ENCODE assay signal across 8 mouse cellular contexts in genomic region chr4:21222631-21223030, GRCm38 (mm10).
DNase-seq lines count a peak whose midpoint lies in the region; ATAC-seq lines count a peak whose summit lies in the region.

No protein-coding gene starts in this region.

- ATAC-seq in intestine, embryonic 15.5 days: peak; percentile 78
- peak; percentile 81 for ATAC-seq in midbrain, embryonic 13.5 days
- peak; percentile 44; the same call in 1 of the 2 replicates for ATAC-seq in stomach, embryonic 16.5 days (ENCODE audit: insufficient read depth, low FRiP score)

- H3K27me3 ChIP-seq in forebrain, embryonic 10.5 days (ENCODE audit: poor library complexity, severe bottlenecking): no peaks in the 10 kb centered on the region
- H3K27me3 ChIP-seq in intestine, embryonic 15.5 days (replicated peaks): no peaks in the 10 kb centered on the region
- H3K27me3 ChIP-seq in midbrain, embryonic 13.5 days: no peaks in the 10 kb centered on the region
- H3K27me3 ChIP-seq in stomach, embryonic 16.5 days (ENCODE audit: control insufficient read depth, insufficient read depth, low read length): no peaks in the 10 kb centered on the region

- no peaks in the 10 kb centered on the region for H3K4me1 ChIP-seq in forebrain, embryonic 10.5 days
- no peaks in the 10 kb centered on the region for H3K4me1 ChIP-seq in intestine, embryonic 15.5 days (replicated peaks)
- H3K4me1 ChIP-seq in midbrain, embryonic 13.5 days (replicated peaks): no peaks in the 10 kb centered on the region
- no peaks in the 10 kb centered on the region for H3K4me1 ChIP-seq in stomach, embryonic 16.5 days (ENCODE audit: control insufficient read depth, insufficient read depth, low read length)

- H3K9ac ChIP-seq in intestine, embryonic 15.5 days: no peak overlapping the region
- no peak overlapping the region for H3K9ac ChIP-seq in midbrain, embryonic 13.5 days (replicated peaks)
- peak overlapping the region; percentile 35; the same call in 1 of the 2 replicates for H3K9ac ChIP-seq in stomach, embryonic 16.5 days (ENCODE audit: low read length)

- DNase-seq in cerebellum, adult 18-20 months: peak; percentile 4 to 5
- DNase-seq in cerebellum, adult 11-12 months: no peak
- DNase-seq in adrenal gland, adult 2 months: peak; percentile 3
- DNase-seq in forebrain, embryonic 10.5 days (ENCODE audit: extremely low spot score, low spot score): peak; percentile 23
- peak; percentile 5 to 6 for DNase-seq in left cerebral cortex, adult 8-10 months (ENCODE audit: low spot score in 2 of 2)

- no peaks in the 10 kb centered on the region for H3K36me3 ChIP-seq in forebrain, embryonic 10.5 days (replicated peaks)
- H3K36me3 ChIP-seq in intestine, embryonic 15.5 days: no peaks in the 10 kb centered on the region
- H3K36me3 ChIP-seq in midbrain, embryonic 13.5 days: no peaks in the 10 kb centered on the region
- no peaks in the 10 kb centered on the region for H3K36me3 ChIP-seq in stomach, embryonic 16.5 days (ENCODE audit: control insufficient read depth, insufficient read depth, low read length)

- no peak overlapping the region for H3K4me2 ChIP-seq in intestine, embryonic 15.5 days (replicated peaks)
- no peak overlapping the region for H3K4me2 ChIP-seq in midbrain, embryonic 13.5 days (replicated peaks)
- H3K4me2 ChIP-seq in stomach, embryonic 16.5 days (ENCODE audit: low read depth, low read length): no peak overlapping the region

- H3K9me3 ChIP-seq in forebrain, embryonic 10.5 days: no peaks in the 10 kb centered on the region
- no peaks in the 10 kb centered on the region for H3K9me3 ChIP-seq in intestine, embryonic 15.5 days
- H3K9me3 ChIP-seq in midbrain, embryonic 13.5 days: no peaks in the 10 kb centered on the region
- H3K9me3 ChIP-seq in stomach, embryonic 16.5 days (replicated peaks; ENCODE audit: control insufficient read depth, low read length): no peaks in the 10 kb centered on the region

- no peak overlapping the region for H3K4me3 ChIP-seq in forebrain, embryonic 10.5 days
- no peak overlapping the region for H3K4me3 ChIP-seq in intestine, embryonic 15.5 days (replicated peaks)
- no peak overlapping the region for H3K4me3 ChIP-seq in midbrain, embryonic 13.5 days (replicated peaks)
- H3K4me3 ChIP-seq in stomach, embryonic 16.5 days (replicated peaks; ENCODE audit: low read length): no peak overlapping the region

- H3K27ac ChIP-seq in forebrain, embryonic 10.5 days: no peak overlapping the region
- H3K27ac ChIP-seq in intestine, embryonic 15.5 days: no peak overlapping the region
- no peak overlapping the region for H3K27ac ChIP-seq in midbrain, embryonic 13.5 days
- no peak overlapping the region for H3K27ac ChIP-seq in stomach, embryonic 16.5 days (ENCODE audit: low read length)

- WGBS in forebrain, embryonic 10.5 days: 60% methylated on average over 4 of the region's 4 CpGs
- WGBS in intestine, embryonic 15.5 days: 31% methylated on average over 4 of the region's 4 CpGs
- WGBS in midbrain, embryonic 13.5 days: 48% methylated on average over 4 of the region's 4 CpGs
- WGBS in stomach, embryonic 16.5 days: 24% methylated on average over 4 of the region's 4 CpGs
